Mouse (Mus musculus) cerebellum, adult 2 months (tissue): ENCODE measurements around the gene Cnot3.

Experiments used
- CTCF ChIP-seq: fragments of 200-500 bp; IDR thresholded peaks from 2 replicates; pipeline ENCODE4 v1.5.1; 2011; ENCODE audit warnings: low read depth, mild to moderate bottlenecking, control low read depth, low read length, moderate library complexity, borderline replicate concordance; ENCODE audit not compliant: insufficient read depth
- POLR2A ChIP-seq: fragments of 200-500 bp; IDR thresholded peaks from 2 replicates; pipeline ENCODE4 v1.6.1; 2011; ENCODE audit warnings: low read length, control low read depth, borderline replicate concordance; ENCODE audit not compliant: insufficient read depth

- TF ChIP-seq CTCF: no peak
- no peak for TF ChIP-seq POLR2A
Measured at GRCm38 (mm10) chr7:3610437-3610836, 34.6 kb upstream of the Cnot3 start.
